Mouse (Mus musculus): Measurements from ENCODE around the gene Maz.

The Maz gene

DNA sequence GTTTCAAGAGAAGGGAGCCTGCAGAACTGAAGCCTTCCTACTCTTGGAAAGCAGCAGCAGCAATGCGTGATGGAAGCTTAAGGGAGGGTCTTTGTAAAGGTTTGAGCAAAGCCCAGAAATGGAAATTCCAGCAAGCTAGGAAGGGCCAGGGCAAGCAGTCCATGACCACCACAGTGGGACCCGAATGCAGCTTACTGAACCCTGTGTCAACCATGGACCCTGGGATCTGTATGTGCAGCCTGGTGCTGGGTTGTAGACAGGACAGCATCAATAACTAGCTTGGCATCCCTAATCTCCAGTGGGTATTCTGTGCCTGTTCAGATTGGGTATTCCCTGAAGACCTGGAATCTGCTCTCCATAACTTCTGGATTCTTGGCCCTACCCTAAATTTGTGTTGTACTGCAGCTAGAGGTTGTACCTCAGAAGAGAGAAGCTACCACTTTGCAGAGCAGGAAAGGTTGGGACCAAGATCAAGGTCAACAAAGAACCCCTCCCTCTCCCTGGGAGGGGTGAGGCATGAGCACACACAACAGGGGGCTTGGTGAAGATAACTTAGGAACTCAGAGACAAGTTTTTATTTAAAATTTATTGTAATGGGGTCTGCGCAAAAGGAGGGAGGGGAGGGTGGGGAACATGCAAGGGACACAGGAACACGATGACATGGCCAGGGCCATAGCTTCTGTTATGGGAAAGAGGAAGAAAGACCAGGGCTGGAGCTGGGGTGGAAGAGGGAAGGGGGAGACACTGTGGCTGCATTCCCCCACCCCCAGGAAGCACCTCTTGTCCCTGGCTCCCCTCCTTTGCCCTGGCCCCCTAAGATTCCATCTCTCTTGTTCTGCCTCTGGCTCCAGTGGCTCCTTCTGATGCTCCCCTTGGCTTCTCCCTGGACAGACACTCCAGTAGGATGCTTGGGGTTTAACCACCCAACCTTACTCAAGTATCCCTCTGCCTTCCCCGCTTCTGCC, 5.0 kb downstream of the Maz start:
- DNase-seq (ENCODE audit: low read depth) = no peak

DNA sequence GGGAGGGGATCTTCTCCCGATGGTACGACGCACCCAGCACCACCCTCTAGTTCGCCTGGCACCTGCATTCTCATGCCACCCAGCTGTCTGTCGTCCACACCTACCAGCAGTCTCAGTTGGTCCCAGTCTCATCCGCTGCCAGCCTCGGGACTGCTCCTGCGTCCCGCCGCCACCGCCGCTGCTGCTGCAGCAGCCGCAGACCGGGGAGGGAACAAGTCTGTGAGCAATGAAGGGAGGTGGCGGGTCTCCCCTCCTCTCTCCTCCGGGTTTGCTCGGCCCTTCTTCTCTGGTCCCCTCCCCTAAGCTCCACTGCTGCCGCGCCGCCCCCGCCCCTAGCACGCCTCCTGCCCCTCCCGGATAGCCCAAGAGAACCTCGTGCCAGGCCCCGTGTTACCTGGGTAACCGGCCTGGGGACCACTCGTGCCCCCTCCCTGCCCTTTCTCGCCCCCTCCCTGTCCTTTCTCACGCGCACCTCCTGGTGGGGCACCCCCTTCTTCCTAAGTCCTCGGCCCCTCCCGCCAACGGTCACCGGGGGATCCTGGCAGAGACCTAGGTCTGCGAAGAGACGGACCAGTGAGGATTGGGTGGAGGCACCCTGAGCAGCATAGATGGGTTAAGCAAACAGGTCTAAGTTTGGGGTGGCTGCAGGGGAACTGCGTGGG, 5.8 kb downstream of the Maz start, which contains the start of the genes Gm42742 and Prrt2:
Gene Gm42742, minus strand, starts transcription at position 197 of the 662 bp plus-strand sequence.
Gene Prrt2, minus strand, starts transcription at position 311 of the 662 bp plus-strand sequence.
- no peak for DNase-seq (ENCODE audit: low read depth)

DNA sequence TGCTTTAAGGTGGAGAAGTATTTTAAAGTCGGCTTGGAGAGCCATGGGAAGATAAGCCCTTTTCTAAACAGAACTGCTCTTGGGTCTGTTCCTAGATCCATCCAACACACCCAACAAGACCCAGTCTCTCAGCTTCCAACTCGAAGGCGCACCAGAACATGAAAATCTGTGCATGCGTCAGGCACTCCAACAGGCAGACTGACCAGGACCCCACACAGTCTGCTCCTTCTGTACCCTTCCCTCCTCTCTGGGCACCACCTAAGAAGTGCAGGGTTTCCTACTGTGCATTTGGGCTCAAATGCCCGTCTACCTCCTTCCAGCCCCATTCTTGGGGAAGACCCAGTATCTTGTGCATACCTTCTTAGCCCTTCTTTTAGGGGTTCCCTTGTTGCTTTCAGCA, 6.3 kb downstream of the Maz start:
- no peak for DNase-seq (ENCODE audit: low read depth)

DNA sequence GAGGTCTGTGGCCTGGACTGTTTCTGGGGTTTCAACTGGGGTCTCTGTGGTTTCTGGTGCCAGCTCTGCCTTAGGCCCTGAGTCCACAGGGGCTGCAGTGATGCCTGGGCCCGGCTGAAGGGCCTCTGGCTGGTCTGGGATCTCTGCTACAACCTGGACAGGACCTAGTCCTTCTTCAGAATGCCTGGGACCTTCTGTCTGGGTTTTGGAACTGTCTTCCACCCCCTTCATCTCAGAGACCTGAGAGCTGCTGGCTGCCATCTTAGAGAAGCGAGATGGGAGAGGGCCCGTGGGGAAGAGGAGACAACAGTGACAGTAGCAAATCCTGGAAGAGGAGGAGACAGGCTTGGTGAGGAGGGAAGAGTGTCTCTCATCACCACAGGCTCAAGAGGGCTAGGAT, 6.8 kb downstream of the Maz start:
- DNase-seq (ENCODE audit: low read depth) = no peak

DNA sequence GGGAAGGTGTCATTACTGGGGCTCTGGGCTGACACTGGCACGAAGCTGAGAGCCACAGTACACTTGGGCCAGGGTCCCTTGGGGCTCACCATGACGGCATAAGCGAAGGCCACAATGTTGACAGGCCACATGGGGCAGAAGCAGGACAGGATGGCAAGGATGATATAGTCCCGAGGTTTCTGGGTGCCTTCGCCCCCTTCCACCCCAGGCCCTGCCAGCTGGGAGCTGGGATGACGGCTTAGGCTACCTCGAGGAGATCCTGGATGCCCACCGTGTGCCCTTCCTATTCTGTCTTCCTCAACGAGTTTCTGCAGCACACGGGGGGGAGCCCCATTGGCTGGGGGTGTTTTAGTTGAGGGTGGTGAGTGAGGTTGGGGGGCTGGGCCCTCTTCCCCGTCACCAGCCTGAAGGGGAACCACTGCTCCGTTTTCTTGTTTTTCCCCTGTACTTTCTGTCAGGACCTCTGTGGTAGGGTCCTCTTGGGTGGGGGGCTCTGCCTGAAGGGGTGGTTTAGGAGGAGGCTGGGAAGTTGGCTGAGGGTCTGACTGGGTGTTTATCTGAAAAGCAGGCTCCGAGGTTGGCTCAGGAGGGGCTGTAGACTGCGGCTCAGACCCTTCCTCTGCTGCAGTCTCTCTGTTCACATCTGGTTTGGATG, 7.4 kb downstream of the Maz start:
- DNase-seq (ENCODE audit: low read depth) = no peak

DNA sequence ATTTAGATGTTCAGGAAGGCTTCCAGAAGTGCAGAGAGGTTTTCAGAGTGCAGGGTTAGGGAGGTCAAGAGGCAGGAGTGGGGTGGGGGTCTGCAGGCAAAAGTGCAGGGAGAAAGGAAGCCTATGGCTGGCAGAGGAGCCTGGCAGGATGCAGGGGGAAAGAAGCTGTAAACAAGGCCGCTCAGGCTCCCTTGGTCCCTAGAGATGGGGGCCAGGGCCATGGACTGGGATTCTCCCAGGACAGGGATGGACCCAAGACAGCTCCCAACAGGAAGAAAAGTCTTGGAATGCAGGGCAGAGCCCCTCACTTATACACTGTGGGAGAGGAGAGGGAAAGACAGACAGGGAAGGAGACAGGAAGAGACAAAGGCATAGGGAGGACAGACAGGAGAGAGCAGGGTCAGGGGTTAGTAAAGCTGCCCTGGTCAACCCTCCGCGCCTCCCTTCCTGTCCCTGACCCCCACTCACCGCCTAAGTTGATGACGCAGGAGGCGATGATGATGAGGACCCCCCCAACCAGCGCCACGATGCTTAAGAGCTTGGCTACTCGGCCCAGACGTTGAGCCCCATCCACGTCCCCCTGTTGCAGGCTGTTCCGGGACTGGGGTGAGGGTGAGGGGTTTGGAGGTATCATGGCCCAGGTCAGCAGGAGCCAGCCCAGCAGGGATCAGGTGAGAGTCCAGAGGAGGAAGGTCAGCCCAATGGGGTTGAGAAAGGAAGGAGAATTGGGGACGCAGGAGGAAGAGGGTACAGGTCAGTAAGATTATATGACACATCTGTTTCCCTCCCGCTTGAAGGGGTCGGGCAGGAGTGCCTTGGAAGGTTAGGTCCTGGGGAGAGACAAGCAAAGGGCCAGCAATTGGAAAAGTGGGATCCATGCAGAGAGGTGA, 8.2 kb downstream of the Maz start:
- DNase-seq (ENCODE audit: low read depth) = no peak

DNA sequence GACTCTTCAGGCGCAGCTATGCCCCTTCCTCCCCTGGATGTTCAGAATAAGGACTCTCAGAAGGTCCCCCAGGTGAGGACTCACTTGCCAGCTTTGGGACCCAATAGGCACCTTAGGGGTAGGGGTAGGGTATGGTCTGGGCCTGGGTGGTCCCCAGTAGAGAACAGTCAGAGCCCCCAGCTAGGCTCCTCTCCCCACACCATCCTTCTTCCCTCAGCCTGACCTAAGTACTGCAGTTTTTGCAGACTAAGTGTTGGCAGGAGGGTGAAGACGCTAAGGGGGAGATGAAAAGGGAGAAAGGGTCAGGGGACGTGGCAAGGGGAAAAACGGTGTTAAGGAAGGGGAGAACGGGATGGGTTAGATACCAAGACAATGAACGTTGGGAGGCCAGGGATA, 8.9 kb downstream of the Maz start:
- no peak for DNase-seq (ENCODE audit: low read depth)

DNA sequence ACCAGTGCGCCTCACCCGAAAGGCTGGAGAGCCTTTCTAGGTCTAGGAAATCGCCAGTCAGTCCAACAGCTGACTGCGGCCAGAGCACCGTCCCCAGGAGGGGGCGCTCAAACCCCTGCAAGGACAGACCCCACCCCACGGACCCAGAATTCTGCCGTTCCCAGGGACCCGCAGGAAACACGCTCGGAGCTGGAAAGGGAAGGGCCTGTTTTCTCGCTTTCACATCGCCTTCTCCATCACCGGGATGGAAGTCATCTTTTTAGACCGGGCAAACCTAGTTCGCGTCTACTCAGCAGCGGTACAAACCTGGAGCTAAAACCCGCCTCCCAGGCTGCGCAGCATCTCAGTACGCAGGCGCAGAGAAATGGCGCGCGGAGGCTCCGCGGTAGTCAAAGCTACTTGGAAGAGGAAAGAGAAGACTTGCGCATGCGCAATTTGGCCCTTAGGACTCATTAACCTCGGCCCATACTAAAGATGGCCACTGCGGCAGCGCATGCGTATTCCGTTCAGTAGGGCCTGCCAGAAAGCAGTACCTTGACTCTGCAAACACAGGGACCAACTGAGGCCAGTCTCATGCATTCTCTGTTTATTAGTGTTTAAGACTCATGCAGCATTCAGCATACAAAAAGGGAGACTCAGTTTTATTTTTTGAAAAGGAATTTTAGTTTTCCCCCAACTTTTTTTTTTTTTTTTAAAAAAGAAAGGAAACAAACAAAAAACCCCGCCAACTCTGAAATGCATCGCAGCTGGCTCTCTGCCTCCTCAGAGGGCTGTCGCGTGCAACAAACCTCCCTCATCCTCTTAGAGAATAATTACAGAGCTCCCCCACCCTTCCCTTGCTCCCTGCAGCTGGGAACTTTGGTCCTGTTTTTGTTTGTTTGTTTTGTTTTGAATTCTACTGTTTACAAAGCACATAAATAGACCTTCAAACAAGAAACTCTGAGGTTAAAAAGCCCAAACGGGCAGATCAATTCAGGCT, 9.6 kb downstream of the Maz start, which contains the start of gene Pagr1a:
Gene Pagr1a, minus strand, starts transcription at position 382 of the 979 bp plus-strand sequence.
- peak; percentile 96 for DNase-seq (ENCODE audit: low read depth)

DNA sequence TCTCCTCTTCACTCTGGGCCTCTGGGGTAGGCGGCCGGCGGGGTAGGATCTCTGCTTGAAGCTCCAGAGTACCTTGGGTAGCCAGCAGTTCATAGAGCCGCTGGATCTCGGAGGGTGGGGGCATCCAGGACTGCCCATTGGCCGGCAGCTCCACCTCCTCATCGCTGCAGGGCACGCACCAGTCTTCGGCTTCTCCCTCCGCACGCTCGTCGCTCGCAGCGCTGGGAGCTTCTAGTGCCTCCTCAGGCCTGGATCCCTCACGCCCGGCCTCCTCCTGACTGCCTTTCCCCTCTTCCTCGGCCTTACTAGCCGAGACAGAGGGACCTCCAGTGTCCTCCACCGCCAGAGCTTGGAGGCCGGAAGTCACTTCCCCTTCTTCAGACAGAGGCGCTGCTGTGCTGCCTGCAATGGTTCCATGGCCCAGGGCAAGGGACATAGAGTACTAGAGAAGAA, 10.3 kb downstream of the Maz start:
- no peak for DNase-seq (ENCODE audit: low read depth)

DNA sequence TGATC, 10.6 kb downstream of the Maz start, which contains the start of gene Pagr1b:
Gene Pagr1b, minus strand, starts transcription at position 4 of the 5 bp plus-strand sequence.
- no peak for DNase-seq (ENCODE audit: low read depth)

DNA sequence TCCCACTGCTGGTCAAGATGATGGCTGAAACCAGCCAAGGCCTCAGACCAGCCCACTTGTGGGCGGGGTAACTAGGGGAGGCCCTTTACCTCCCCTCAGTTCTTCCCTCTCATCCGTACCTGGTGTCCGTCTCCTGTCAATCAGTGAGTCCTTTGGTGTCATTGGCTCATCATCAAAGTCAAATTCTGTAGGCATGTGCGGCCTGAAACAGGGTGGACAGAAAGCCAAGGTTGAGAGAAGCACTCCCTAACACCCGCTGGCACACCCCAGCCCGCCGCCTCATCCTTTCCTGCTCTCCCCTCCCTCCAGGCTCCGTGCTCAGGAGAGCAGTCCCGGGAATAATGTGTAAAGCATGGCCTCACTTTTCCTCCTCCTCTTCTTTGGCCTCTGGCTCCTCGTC, 10.8 kb downstream of the Maz start:
- DNase-seq (ENCODE audit: low read depth) = no peak

DNA sequence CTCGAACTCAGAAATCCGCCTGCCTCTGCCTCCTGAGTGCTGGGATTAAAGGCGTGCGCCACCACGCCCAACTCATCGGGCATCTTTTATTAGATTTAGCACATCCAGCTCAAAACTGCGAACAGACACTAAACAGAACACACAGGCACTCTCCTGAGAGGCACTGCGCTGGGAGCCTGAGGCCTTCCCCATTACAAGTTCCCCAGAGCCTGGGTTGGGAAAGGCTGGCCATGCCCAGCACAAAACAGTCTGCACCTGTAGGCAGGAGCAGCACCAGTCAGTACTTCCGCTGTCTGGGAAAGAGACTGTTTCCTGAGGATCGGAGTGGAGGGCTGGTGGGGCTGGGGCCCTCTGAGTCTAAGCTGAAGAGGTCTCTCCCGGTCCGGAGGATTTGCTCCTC, 11.8 kb downstream of the Maz start:
- no peak for DNase-seq (ENCODE audit: low read depth)

DNA sequence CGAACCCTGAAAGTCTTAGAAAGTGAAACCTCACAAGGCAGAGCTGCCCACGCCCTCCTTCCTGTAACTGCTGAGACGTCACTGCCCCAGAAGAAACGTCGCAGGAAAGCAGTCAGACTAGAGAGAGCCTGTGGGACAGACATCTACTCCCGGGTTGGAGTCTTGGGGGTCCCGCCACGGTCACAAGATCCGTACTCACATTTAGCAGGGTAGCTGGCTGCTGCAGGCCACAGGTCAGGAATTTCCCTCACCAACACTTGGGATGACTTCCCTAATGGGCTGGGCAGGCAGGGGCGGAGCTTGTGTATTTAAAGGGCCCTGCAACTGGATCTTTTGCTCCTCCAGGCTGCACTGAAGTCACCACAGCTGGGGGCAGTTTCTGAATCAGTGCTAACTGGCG, 12.5 kb downstream of the Maz start, which contains the start of gene Mvp:
Gene Mvp, minus strand, starts transcription at position 302 of the 400 bp plus-strand sequence.
- peak; percentile 55 for DNase-seq (ENCODE audit: low read depth)

DNA sequence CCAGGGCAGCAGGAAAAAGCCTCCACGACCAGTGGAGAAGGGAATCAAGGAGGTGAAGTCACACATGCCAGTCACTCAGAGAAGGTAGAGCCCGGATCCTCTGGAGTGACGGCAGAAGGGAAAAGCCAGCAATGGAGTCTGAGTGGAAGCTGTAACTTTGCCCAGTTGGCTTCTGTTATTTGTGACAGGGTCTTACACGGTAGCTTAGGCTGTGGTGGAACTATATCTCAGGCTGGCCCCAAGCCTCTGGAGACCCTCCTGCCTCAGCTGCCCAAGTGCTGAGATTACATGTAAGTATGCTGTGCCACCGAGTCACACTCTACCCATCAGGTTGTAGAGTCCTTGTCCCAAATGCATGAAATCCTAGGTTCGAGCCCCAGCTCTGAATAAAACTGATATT, 13.5 kb downstream of the Maz start:
- no peak for DNase-seq (ENCODE audit: low read depth)

DNA sequence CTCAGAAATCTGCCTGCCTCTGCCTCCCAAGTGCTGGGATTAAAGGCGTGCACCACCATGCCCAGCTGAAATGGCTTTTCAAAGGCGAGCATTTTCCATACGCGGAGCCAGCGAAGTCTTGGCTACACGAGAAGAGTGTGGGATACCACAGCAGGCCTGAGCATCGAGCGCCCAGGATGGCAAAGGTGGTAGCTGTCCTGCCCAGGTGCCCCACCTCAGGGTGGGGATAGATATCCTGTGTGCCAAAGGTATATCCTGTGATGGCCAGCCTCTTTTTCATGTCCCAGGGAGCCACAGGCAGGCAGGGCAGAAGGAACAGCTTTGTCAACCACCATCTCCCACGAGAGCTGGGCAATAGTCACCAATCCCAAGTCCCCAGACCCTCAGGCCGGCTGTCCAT, 14.0 kb downstream of the Maz start:
- DNase-seq (ENCODE audit: low read depth) = no peak

DNA sequence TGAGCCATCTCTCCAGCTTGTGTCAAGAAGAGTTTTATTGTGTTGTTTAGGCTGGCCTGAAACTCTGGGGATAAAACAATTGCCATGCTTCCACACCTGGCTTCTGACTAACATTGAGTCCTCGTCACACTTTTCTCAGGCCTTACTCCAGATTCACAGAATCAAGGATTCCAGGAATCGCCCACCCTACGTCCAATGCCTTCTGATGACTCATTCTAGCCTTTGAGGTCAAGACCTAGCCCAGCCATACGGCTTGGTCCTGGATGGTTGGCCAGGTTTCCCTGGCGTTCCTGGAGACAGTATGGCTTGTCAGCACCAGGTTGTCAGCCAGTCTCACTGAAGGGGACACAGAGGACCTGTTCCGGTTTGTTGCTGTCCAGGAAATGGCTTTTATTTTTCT, 14.5 kb downstream of the Maz start:
- DNase-seq (ENCODE audit: low read depth) = no peak

DNA sequence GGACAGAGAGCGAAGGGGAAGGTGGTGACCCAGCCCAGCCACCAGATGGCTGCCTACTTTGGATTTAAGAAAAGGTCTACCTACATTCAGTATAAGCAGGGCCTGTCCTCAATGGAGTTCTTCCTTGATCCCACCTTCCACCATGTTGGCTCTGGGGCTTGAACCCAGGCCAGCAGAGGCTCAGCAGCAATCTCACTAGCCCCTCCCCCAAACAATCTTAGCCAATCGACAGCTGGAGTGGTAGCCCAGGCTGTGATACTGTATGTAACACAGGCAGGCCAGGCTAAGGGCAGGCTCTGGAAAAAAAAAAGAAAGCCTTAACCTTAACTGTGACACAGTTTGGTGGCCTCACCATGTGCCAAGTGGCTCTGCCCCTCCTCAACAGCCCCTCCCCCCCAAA, 15.1 kb downstream of the Maz start:
- DNase-seq (ENCODE audit: low read depth) = no peak

DNA sequence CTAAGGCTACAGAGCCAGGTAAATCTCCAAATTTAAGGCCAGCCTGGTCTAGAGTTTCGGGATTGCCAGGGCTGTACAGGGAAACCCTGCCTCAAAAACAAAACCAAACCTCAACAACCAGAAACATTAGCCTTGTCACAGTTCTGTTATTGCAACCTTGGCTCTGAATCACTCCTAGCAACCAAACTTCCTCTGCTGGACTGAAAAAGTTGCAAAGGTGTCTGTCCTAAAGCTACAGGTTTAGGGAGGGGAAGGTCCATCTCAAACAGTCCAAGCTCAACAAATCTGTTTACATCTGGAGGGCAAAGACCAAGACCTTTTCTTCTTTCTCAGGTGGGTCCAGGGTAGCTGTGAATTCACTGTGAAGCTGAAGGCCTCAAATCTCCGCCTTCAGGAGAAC, 15.8 kb downstream of the Maz start:
- DNase-seq (ENCODE audit: low read depth) = no peak

DNA sequence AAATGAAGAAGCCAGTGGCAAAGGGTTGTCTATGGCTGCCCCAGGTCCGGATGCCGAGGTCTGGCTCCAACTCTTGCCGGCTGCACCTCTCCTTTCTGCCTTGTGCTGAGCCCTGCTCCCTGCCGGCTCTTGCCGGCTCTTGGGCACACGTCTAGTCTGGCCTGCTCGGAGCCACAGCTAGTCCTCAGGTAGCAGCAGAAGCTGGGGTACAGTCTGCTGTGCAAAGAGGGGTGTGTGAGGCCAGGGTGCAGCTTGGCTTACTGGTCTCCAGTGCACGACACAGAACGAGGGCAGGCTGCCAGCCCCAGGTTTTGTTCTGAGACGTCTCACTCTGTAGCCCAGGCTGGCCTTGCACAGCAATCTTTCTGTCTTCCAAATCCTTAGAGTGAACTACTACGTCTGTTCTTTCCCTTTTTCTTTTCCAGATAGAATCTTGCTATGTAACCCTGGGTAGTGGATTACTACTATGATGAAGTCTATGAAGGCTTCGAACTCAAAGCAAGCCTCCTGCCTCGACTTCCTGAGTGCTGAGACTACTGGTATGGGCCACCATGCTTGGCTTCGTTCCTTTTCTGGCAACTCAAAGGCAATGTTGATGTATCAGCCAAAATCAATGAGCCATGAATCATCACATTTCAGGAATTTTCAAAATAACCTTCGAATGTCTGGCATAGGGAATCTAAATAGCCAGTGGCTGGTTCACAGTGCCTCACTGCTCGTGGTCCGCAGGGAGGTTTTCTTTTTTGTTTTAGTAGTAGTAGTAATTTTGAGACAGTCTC, 17.3 kb downstream of the Maz start:
- no peak for DNase-seq (ENCODE audit: low read depth)

All from fibroblast of lung, adult 2 months (primary cell).